Mouse (Mus musculus) cerebellum, postnatal 10 days (tissue): ENCODE data around the gene Cldn9.
A peak's percentile ranks its signal among the peaks of the same experiment; 100 is the strongest.

Experiments
- DNase-seq, 2 experiments: peaks; one replicate each; pipeline ENCODE4 v3.0.0; 2021; ENCODE audit warnings: mixed read lengths in 2 of 2

Gene Cldn9

DNA sequence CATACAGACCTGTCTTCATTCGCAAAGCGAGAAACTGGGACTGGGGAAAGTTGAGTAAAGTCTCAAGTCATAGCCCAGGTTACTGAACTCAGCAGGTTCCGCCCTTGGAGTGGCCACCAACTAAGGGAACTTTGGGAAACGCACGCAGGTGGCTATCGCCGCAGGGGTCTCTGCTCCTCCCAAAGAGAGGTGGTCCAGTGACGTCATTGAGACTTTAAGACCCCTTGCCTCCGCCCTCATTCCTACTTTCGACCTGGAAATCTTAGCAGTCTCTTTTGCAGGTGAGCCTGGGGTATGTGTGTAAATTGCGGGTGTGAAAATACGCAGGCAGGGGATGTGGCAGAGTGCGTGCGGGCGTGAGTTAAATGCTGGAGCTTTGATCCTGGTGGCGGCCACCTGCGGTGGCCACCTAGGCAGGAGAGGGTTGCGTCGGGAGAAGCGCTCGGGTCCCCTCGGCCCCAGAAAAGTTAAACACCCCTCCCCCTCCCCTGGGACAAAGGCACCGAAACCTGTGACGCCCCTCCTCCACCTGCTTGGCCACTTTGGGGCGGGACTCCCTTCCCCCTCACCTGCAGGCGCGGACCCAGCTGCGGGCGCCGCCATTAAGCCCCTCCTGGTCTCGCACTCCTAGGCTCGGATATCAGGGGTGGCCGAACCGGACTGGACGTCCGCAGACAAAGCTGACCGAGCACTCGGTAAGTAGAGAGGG lies 4.5 kb downstream of the Cldn9 start, which contains the start of gene Cldn6:
Gene Cldn6, plus strand, starts transcription at position 123 of the 709 bp plus-strand sequence.
- no peak for DNase-seq

DNA sequence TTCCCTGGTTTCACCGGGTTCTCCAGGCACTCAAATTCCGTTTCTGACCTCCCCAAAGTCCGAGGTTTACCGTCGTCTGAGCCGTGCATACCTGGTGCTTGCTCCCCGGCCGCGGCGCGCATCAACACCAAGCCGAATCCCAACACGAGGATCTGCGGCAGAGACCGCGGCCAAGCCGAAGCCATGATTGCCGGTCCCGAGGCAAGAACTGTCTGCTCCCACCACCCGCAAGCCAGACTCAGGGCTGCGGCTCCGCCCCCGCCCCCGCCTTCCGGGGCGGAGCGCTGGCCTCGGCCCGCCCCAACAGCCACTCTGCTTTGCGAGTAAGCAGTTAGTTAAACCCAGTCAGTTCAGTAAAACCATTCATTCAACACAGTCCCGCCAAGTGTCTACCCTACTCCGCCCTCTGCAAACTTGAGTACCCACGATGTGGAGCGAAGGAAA lies 6.6 kb downstream of the Cldn9 start, which contains the start of gene Tnfrsf12a:
Gene Tnfrsf12a, minus strand, starts transcription at position 233 of the 444 bp plus-strand sequence.
- peak; percentile 87 to 90 for DNase-seq

DNA sequence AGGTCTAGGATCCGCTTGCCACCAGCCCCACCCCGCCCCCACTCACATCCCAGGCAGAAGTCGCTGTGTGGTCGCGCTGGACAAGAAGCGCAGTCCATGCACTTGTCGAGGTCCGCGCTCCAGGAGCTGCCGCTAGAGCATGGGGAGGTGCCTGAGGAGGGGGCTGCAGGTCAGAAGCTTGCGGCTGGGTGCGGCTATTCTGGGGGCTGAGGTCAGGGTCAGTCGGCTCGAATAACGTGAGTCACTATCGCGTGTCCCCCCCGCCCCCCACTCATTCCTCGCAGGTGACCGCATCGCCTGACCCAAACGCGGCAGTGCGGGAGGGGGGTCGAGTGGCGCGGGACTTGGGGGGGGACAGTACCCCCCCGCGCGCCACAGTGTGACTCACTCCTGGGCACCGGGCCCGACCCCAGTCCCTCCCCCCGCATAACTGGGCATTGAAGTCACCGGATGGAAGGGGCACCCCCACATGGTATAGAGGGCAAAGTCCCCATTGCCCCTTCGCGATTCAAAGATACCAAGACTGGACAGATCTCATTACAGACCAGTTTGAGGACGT lies 7.3 kb downstream of the Cldn9 start:
- peak; percentile 65 to 68 for DNase-seq

DNA sequence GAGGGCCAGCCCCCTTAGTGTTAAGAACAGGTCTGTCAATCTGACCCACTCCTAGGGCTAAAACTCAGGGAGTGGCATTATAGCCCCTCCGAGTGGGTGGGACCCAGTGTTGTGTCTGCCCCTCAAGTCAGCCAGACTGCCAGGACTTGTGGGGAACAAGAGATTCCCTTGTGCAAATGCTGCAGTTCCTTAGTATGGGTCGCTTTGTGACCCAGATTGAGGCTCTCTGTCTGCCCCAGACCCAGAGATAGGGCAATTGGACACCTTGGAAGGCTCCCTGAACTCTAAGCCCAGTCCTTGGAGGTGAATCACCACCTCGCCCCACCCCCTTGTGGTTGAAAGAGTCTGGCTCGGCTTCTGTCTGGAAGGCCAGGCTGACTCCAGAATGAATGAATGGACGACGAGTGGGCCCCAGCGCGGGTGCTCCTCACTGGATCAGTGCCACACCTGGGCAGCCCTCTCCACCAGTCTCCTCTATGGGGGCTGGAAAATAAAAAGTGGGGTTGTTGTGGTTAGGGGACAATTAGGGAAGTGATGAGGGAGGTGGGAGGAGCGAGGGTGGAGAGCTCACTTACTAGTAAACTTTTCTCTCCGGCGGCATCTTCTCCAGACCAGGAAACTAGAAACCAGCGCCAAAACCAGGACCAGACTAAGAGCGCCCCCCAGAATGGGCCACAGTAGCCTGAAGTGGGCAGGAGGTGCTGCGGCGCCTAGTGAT lies 8.1 kb downstream of the Cldn9 start:
- DNase-seq: peak; percentile 66 to 68

DNA sequence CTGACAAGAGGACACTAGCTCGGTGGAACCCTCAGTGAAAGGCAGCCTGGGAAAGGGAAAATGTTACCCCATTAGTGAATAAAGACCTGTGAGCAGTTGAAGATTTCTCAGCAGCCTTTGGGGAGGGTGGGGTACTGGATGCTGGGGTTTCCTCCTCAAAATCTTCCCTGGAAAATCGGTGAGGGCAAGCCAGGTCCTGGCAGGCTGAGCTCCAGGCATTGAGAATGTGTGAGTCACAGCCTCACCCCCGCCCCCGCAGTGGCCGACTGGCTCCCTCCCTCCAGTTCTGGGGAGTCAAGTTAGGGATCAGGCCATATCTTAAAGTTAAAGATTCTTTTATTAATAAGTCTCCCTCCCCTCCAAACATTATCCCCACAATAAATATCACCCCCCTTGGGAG lies 8.7 kb downstream of the Cldn9 start:
- DNase-seq: peak; percentile 60 to 62

DNA sequence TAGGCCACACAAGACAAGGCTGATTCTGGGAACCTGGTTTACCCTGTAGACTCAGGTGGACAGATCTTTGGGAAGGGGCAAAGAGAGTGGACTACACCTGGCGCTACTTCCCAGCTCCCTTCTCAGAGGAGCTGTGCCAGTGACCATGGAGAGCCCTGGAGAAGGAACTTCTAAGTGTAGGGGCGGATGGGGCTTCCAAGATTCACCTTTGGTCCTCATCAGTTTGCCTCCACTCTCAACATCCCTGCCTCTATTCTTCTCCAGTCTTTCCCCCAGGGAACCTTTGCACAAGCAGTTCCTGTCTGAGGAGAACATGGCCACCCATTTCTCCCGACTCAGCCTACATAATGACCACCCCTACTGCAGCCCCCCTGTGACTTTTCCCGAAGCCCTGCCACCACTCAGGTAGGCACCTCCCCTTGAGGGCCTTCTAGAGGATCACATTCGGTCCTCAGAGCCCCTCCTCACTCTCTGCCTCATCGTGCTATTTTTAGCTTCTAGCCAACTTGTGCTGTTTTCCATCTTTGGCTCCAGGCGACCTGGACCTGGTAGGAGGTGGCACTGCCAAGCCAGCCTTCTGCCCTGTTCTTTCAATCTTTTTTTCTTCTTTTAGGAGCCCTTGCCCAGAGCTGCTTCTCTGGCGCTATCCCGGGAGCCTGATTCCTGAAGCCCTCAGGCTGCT lies 9.4 kb downstream of the Cldn9 start:
- DNase-seq: peak; percentile 75 to 77

DNA sequence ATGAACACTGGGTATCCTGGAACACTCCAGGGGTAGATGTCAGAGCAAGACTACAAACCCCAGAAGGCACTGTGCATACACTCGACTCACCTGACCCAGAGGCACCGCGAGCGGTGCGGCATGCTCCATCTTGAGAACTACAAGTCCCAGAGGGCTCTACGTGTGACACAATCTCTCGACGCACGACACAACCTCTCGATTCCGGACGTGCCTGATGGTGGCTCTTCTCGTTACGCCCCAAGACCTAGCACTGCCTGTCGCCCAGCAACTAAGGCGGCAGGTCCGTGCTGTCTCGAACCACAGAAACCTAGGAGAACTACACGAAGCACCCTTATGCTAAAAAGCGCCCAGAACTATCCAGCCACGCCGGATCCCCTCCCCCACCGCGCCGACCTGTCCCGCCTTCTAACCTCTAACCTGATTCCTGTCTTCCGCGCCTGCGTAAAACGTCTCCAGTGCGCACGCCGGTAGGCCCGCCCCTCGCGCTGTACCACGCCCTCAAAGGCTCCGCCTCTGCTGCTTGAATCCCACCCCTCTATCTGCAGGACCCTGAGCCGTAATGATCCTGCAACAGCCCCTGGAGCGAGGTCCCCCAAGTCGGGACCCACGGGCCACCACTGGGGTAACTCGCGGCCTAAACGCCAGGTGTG lies 10.3 kb downstream of the Cldn9 start, which contains the start of the genes Hcfc1r1 and Thoc6:
Gene Hcfc1r1, plus strand, starts transcription at position 173 of the 650 bp plus-strand sequence.
Gene Thoc6, minus strand, starts transcription at position 459 of the 650 bp plus-strand sequence.
- DNase-seq: peak; percentile 96 to 97

DNA sequence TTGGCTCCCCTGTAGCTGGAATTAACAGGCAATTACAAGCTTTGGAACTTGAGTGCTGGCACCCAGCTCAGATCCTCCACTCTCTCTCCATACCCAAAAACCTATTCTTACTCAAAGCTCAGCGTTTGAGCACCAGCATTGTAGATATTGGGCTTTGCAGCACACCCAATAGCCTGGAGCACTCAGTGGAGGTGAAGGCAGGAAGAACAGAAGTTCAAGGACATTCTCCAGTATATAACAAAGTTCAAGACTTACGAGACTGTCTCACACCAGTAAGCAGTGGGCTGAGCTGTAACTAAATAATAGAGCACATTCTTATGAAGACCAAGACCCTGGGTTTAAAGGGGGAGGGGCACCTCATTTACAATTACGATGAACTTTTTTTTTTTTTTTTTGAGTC lies 11.1 kb downstream of the Cldn9 start:
- no peak for DNase-seq

DNA sequence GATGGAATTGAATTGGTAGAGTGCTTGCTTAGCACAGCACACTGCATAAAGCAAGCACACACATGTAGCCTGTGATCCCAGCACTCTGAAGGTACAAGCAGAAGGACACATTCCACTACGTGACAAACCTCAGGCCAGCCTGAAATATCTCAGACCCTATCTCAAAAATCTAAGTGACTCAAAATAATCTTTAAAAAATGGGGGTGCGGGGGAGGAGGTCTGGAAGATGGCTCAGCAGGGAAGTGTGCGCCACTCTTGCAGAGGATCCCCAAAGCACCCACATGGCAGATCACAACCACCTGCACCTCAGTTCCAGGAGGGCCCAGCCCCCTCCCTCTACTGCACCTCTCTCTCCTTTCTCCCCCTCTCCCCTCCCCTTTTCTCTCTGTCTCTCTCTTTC lies 12.3 kb downstream of the Cldn9 start:
- DNase-seq: no peak

DNA sequence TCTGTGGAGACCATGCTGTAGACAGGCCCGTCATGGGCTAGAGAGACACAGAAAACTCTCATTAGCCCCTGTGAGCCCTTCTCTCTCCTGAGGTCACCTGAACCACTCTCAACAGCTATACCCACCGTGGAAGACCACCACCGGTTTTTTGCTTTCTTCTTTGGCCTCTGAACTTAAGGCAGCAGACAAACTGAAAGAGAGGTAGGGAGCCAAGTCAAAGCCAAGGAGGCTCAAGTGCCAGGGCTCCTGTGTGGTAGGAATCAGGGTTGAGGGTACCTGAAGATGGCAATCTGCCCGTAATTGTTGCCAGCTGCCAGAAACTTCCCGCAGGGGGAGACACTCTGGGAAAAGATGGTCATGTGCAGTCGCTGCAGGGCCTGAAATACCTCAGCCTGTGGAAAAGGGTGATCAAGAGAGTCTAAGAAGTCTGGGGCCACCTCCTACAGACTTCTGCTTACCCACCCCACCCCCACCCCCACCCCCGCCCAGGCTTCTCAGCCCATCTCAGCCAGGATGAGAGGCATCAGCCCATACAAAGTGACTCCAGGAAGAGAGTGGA lies 13.2 kb downstream of the Cldn9 start:
- no peak for DNase-seq

DNA sequence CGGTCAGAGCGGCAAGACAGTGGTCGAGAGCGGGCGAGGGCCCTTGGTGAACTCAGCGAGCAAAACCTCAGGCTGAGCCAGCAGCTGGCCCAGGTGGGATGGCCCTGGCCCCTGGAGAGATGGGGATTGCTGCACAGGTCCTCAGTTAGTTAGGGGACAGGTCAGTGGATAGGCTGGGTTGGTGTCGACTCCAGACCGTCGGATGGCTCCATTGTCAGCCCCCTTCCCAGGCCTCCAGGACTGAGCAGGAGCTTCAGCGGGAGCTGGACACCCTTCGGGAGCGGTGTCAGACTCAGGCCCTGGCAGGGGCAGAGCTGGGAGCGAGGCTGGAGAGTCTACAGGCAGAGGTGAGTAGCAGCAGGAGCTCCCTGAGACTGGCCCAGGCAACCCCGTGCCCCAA lies 18.3 kb downstream of the Cldn9 start:
- DNase-seq: no peak

DNA sequence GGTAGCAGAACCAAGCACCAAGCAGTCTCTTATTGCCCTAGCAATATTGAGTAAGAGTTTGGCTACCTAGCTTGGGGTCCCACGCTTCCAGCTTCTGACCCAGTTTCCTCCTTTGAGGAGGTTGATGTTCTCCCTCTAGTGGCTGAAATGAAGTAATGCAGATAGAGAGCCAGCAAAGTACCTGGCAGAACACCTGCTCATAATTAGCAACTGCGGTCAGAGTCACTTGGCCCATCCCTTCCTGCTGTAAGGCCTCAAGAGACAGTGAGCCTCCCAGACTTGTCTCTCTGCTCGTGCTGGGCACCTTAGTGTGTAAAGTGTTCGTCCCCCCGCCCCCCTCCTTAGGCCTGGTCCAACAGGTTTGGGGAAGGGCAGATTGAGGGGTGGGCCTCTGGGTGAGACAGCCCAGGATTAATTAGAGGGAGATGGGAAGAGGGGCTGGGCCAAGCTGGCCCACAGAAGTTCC lies 19.2 kb downstream of the Cldn9 start:
- DNase-seq: peak; percentile 55 to 70

DNA sequence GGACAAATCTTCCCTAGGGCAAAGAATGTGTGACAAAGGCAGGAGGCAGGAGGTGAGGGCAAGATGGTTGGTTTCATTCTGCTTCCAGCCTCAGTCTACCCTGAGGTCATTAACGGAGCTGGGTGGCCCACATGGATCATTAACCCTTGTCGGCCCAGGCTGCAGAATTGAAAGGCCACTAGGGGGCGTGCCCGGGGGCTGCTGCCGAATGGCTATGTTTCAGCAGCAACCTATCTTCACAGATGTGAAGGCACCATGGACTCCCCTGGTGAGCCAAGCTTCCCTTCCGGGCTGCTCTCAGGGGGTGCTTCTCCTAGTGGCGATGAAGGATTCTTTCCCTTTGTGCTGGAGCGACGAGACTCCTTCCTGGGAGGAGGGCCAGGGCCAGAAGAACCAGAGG lies 22.3 kb downstream of the Cldn9 start:
- DNase-seq: peak in 1 of 2 experiments; percentile 40

DNA sequence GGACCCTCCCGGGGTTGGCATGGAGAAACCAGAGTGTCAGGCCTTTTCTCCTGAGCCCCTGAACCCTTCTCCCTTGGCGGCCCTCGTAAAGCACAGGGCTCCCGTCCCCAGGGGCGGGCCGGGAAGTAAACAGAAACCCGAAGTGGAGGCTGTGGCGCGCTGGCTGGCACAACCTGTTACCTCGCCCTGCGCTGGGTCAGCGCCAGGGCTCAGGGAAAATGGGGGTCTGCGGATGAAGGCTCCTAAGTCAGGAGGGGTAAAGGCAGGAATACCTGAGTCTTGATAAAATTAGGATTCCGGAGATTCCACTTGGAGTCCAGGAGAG lies 23.0 kb downstream of the Cldn9 start:
- DNase-seq: no peak

DNA sequence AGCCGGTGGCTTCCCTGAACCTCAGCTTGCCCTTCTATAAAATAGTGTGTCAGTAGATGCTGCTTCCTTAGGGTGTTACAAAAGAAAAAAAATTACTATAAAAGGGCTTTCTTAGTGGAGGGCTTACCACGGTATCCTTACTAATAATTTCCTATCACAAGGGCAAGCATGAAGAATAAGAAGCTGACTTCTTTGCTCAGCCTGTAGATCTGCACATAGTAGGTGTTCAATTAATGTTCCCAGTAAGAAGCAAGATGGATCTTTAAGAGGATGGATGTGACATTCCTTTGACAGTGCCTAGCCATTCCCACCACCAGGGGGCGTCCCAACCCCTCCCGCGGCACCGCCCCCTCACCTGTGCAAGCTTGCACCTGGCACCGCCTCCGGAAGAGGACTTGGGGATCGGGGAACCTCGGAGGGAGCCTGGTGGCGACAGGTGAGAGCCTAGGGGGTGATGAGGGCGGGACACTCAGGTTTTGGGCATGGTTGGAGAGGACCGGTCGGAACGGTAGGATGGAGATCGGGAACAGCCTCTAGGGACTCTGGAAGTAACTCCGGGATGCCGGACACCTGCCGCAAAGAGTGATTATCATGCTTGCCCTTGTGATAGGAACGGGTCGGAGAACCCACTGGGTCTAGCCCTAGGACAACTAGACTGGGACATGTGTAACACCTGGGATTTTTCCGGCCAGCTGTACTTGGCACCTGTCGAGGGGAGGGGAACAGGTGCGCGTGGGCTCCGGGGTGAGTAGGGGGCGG lies 23.5 kb downstream of the Cldn9 start, which contains the start of gene Bicdl2:
Gene Bicdl2, plus strand, starts transcription at position 390 of the 759 bp plus-strand sequence.
- DNase-seq: peak; percentile 59 to 74

DNA sequence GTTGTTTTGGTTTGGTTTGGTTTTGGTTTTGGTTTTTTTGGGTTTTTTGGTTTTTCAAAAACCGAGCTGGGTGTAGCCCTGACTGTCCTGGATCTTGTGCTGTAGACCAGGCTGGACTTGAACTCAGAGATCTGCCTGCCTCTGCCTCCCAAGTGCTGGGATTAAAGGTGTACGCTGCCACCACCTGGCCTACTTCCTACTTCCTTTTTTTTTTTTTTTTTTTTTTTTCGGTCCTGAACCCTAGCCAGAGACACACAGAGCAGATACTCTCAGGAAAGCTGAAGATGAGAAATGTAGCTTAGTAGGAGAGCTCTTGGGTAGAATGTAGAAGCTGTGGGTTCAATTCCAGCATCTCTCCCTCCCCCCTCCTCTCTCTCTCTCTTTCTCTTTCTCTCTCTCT lies 25.4 kb downstream of the Cldn9 start:
- no peak for DNase-seq

DNA sequence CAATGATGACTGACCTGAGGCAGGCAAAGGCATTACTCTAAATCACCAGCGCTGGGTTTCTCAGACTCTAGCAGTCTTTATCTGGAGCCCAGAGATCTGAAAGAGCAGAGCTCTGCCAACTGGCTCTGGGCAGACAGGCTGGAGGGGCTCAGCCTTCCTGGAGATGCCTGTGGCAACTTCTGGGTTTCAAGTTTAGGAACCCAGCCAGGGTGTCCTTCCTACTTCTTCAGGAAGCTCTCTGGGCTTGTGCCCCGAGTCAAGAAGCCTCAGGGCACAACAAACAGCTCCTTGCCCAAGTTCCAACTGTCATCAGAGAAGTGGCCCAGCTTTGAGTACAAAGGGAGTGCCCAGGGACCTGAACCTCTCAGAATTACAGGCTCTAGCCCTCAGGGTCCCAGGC lies 29.4 kb downstream of the Cldn9 start:
- no peak for DNase-seq

DNA sequence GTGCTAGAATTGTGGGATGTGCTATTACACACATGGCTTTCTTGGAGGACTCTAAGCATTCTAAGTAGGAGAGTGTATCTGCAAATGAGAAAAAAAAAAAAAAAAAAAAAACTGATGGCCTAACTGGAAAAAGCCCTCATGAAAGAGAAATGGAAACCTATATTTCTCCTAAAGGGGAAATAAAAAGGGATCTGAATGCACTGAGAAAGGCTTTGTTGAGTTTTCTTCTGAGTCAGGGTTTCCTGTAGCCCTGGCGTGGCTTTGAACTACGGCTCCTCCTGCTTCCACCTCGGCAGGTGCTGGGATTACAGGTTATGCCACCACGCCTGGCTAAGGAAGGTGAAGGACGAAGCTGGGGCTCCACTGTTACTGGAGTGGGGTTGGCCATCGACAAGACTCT lies 29.8 kb downstream of the Cldn9 start:
- no peak for DNase-seq

DNA sequence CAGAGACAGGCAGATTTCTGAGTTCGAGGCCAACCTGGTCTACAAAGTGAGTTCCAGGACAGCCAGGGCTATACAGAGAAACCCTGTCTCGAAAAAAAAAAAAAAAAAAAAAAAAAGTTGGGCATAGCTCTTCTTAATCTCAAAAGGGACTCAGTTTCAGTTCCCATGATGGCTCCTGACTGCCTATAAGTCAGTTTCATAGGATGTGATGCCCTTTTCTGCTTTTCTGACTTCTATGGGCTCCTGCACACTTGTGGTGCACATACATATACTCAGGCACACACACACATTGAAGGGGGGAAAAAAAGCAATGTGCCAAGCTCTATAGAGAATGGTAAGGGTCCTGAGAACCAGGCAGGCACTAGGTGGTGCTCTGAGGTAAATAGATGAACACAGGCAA lies 30.5 kb downstream of the Cldn9 start:
- no peak for DNase-seq

DNA sequence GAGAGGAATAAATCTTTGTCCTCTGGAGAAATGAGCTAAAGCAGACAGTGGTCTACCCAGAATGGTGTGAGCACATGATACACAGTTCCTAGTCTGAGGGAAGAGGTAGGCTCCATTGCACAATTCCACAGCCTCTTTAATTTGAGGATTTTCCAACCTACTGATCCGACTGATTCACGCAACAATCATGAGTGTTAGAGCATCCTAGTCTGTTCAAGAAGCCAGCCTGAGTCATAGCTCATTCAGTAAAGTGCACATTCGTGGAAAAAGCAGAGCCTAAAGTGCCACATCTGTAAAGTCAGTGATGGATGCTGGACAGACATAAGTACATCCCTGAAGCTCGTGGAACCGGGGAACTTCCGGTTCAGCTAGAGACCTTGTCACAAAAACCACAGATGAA lies 32.5 kb downstream of the Cldn9 start:
- DNase-seq: no peak

DNA sequence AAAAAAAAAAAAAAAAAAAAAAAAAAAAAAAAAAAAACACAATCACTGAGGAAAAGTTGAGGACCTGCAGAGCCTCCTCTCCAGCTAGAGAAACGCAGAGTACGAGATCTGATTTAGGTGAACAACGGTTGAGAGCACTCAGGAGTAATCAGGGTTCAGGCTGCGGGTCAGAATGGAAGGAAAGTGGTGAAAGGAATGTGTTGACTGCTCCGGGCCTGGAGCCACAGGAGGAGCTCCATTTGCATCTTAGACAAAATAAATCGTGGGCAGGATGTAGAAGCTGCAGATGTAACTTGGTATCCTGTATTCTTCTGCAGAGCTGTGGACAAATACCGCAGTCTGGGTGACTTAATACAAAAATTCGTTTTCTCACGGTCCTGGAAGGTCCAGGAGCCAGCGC lies 37.9 kb downstream of the Cldn9 start:
- DNase-seq: no peak
